Mouse (Mus musculus): Measurements from ENCODE around the gene Tmem30b. TPM values are rescaled to one million over a fixed set of nuclear protein-coding genes. Genes with fewer than 3 reads are reported as not detected.
"Not testable (repeated sequence)": the region's sequence is repeated elsewhere in the genome, so short reads cannot be mapped to it uniquely, and the experiment has no call there.

Gene Tmem30b
- polyA plus RNA-seq, 1 experiment = 0.62 TPM

- TF ChIP-seq POLR2A (IDR thresholded peaks at IDR 0.05; ENCODE audit: borderline replicate concordance, insufficient read depth, low read length) (no peak), CTCF (IDR thresholded peaks at IDR 0.05; ENCODE audit: borderline replicate concordance, insufficient read depth, low read depth, low read length) (no peak)
- Histone ChIP-seq H3K27ac (ENCODE audit: insufficient read depth, low read length) (no peak overlapping the region), H3K4me3 (replicated peaks; ENCODE audit: insufficient read depth, low read depth, low read length) (no peak overlapping the region), H3K27me3 (ENCODE audit: control insufficient read depth, insufficient read depth, low read length) (peaks cover 6% of the 10 kb centered on the region; the same call in 1 of the 2 replicates), H3K4me1 (ENCODE audit: control insufficient read depth, insufficient read depth, low read length) (no peaks in the 10 kb centered on the region; the same call in 1 of the 2 replicates)
- DNase-seq = no peak
- WGBS = 77% methylated on average over 8 of the region's 8 CpGs
These were observed 2.1 kb upstream of the Tmem30b start for GRCm38 (mm10) chr12:73548259-73548658.

- H3K27me3 ChIP-seq (ENCODE audit: control insufficient read depth, insufficient read depth, low read length) = peaks cover 6% of the 10 kb centered on the region; the same call in 1 of the 2 replicates
- TF ChIP-seq POLR2A (IDR thresholded peaks at IDR 0.05; ENCODE audit: borderline replicate concordance, insufficient read depth, low read length) = no peak
- no peak for TF ChIP-seq CTCF (IDR thresholded peaks at IDR 0.05; ENCODE audit: borderline replicate concordance, insufficient read depth, low read depth, low read length)
- H3K27ac ChIP-seq (ENCODE audit: insufficient read depth, low read length) = no peak overlapping the region
- H3K4me1 ChIP-seq (ENCODE audit: control insufficient read depth, insufficient read depth, low read length) = no peaks in the 10 kb centered on the region; the same call in 1 of the 2 replicates
- WGBS = 37% methylated on average over 10 of the region's 10 CpGs
- DNase-seq = no peak
- no peak overlapping the region for H3K4me3 ChIP-seq (replicated peaks; ENCODE audit: insufficient read depth, low read depth, low read length)
These were observed 1.5 kb upstream of the Tmem30b start for GRCm38 (mm10) chr12:73547646-73548045.

- Histone ChIP-seq H3K27me3 (ENCODE audit: control insufficient read depth, insufficient read depth, low read length) (peaks cover 6% of the 10 kb centered on the region; the same call in 1 of the 2 replicates), H3K4me1 (ENCODE audit: control insufficient read depth, insufficient read depth, low read length) (no peaks in the 10 kb centered on the region; the same call in 1 of the 2 replicates), H3K27ac (ENCODE audit: insufficient read depth, low read length) (no peak overlapping the region), H3K4me3 (replicated peaks; ENCODE audit: insufficient read depth, low read depth, low read length) (no peak overlapping the region)
- under 1% methylated on average over 55 of the region's 55 CpGs for WGBS
- DNase-seq = no peak
- TF ChIP-seq POLR2A (IDR thresholded peaks at IDR 0.05; ENCODE audit: borderline replicate concordance, insufficient read depth, low read length) (no peak), CTCF (IDR thresholded peaks at IDR 0.05; ENCODE audit: borderline replicate concordance, insufficient read depth, low read depth, low read length) (no peak)
These were observed 513 bp downstream of the Tmem30b start for GRCm38 (mm10) chr12:73545672-73546085.

GRCm38 (mm10) chr12:73544736-73545671, 1.2 kb downstream of the Tmem30b start:
- WGBS = 22% methylated on average over 48 of the region's 48 CpGs
- no peaks in the 10 kb centered on the region; the same call in 1 of the 2 replicates for H3K4me1 ChIP-seq (ENCODE audit: control insufficient read depth, insufficient read depth, low read length)
- no peak overlapping the region for H3K27ac ChIP-seq (ENCODE audit: insufficient read depth, low read length)
- H3K27me3 ChIP-seq (ENCODE audit: control insufficient read depth, insufficient read depth, low read length) = peaks cover 6% of the 10 kb centered on the region; the same call in 1 of the 2 replicates
- TF ChIP-seq CTCF (IDR thresholded peaks at IDR 0.05; ENCODE audit: borderline replicate concordance, insufficient read depth, low read depth, low read length) = no peak
- no peak for TF ChIP-seq POLR2A (IDR thresholded peaks at IDR 0.05; ENCODE audit: borderline replicate concordance, insufficient read depth, low read length)
- H3K4me3 ChIP-seq (replicated peaks; ENCODE audit: insufficient read depth, low read depth, low read length) = no peak overlapping the region
- no peak for DNase-seq

- 94% methylated on average over 5 of the region's 5 CpGs for WGBS
- TF ChIP-seq POLR2A (IDR thresholded peaks at IDR 0.05; ENCODE audit: borderline replicate concordance, insufficient read depth, low read length) (no peak), CTCF (IDR thresholded peaks at IDR 0.05; ENCODE audit: borderline replicate concordance, insufficient read depth, low read depth, low read length) (no peak)
- DNase-seq = no peak
- Histone ChIP-seq H3K27ac (ENCODE audit: insufficient read depth, low read length) (no peak overlapping the region), H3K27me3 (ENCODE audit: control insufficient read depth, insufficient read depth, low read length) (peaks cover 6% of the 10 kb centered on the region; the same call in 1 of the 2 replicates), H3K4me1 (ENCODE audit: control insufficient read depth, insufficient read depth, low read length) (no peaks in the 10 kb centered on the region; the same call in 1 of the 2 replicates), H3K4me3 (replicated peaks; ENCODE audit: insufficient read depth, low read depth, low read length) (no peak overlapping the region)
These were observed 3.0 kb downstream of the Tmem30b start for GRCm38 (mm10) chr12:73543191-73543590.

- H3K27ac ChIP-seq (ENCODE audit: insufficient read depth, low read length) = no peak overlapping the region
- WGBS = 86% methylated on average over 2 of the region's 2 CpGs
- no peak for TF ChIP-seq CTCF (IDR thresholded peaks at IDR 0.05; ENCODE audit: borderline replicate concordance, insufficient read depth, low read depth, low read length)
- TF ChIP-seq POLR2A (IDR thresholded peaks at IDR 0.05; ENCODE audit: borderline replicate concordance, insufficient read depth, low read length) = no peak
- no peaks in the 10 kb centered on the region; the same call in 1 of the 2 replicates for H3K27me3 ChIP-seq (ENCODE audit: control insufficient read depth, insufficient read depth, low read length)
- H3K4me3 ChIP-seq (replicated peaks; ENCODE audit: insufficient read depth, low read depth, low read length) = no peak overlapping the region
- H3K4me1 ChIP-seq (ENCODE audit: control insufficient read depth, insufficient read depth, low read length) = no peaks in the 10 kb centered on the region
- DNase-seq = no peak
These were observed 5.8 kb downstream of the Tmem30b start for GRCm38 (mm10) chr12:73540402-73540801.

GRCm38 (mm10) chr12:73539151-73539550, 7.0 kb downstream of the Tmem30b start:
- TF ChIP-seq CTCF (IDR thresholded peaks at IDR 0.05; ENCODE audit: borderline replicate concordance, insufficient read depth, low read depth, low read length) (no peak), POLR2A (IDR thresholded peaks at IDR 0.05; ENCODE audit: borderline replicate concordance, insufficient read depth, low read length) (no peak)

GRCm38 (mm10) chr12:73538139-73538508, 8.1 kb downstream of the Tmem30b start:
- H3K4me1 ChIP-seq (ENCODE audit: control insufficient read depth, insufficient read depth, low read length); H3K27ac ChIP-seq (ENCODE audit: insufficient read depth, low read length); DNase-seq; H3K4me3 ChIP-seq (replicated peaks; ENCODE audit: insufficient read depth, low read depth, low read length); H3K27me3 ChIP-seq (ENCODE audit: control insufficient read depth, insufficient read depth, low read length): not testable (repeated sequence)
- 56% methylated on average over 3 of the region's 3 CpGs for WGBS

More at GRCm38 (mm10) chr12:73539151-73539550, 7.0 kb downstream of the Tmem30b start:
- WGBS = 22% methylated on average over 2 of the region's 2 CpGs
- no peaks in the 10 kb centered on the region for H3K4me1 ChIP-seq (ENCODE audit: control insufficient read depth, insufficient read depth, low read length)
- DNase-seq = no peak
- no peak overlapping the region for H3K4me3 ChIP-seq (replicated peaks; ENCODE audit: insufficient read depth, low read depth, low read length)
- H3K27me3 ChIP-seq (ENCODE audit: control insufficient read depth, insufficient read depth, low read length) = no peaks in the 10 kb centered on the region; the same call in 1 of the 2 replicates
- H3K27ac ChIP-seq (ENCODE audit: insufficient read depth, low read length) = no peak overlapping the region

Data from cerebellum, adult 2 months (tissue).